Mouse (Mus musculus) hindbrain, embryonic 11.5 days (tissue): ENCODE measurements around the gene Ankrd60. TPM values are rescaled to one million over a fixed set of nuclear protein-coding genes. Genes with fewer than 3 reads are reported as not detected.

ENCODE experiments used
- ATAC-seq: fragments of 200-750 bp; cut with Nextera tagmentation; 2 replicates; pipeline ENCODE4 v1.8.0; 2017; ENCODE audit warnings: mild to moderate bottlenecking, moderate TSS enrichment, moderate library complexity; ENCODE audit not compliant: low FRiP score
- DNase-seq: peaks from one replicate; pipeline ENCODE4 v3.0.0-alpha.2; 2015; ENCODE audit warnings: low spot score
- H3K27ac ChIP-seq: fragments of 300-500 bp; sonication (generic); 2 replicates; pipeline ENCODE4 v1.5.1; 2014; ENCODE audit warnings: mild to moderate bottlenecking, low read depth, low read length
- H3K27me3 ChIP-seq: fragments of 300-500 bp; sonication (generic); 2 replicates; pipeline ENCODE4 v1.6.1; 2014; ENCODE audit warnings: mild to moderate bottlenecking, low read length, moderate library complexity, mixed read lengths; ENCODE audit not compliant: control insufficient read depth, insufficient read depth
- H3K36me3 ChIP-seq: fragments of 300-500 bp; sonication (generic); 2 replicates; pipeline ENCODE4 v1.6.1; 2014; ENCODE audit warnings: mild to moderate bottlenecking, low read length, moderate library complexity, mixed read lengths; ENCODE audit not compliant: control insufficient read depth, insufficient read depth
- H3K4me1 ChIP-seq: fragments of 300-500 bp; sonication (generic); replicated peaks from 2 replicates; pipeline ENCODE4 v1.6.1; 2014; ENCODE audit warnings: low read length, mixed read lengths; ENCODE audit not compliant: control insufficient read depth, insufficient read depth
- H3K4me2 ChIP-seq: fragments of 300-500 bp; sonication (generic); replicated peaks from 2 replicates; pipeline ENCODE4 v1.6.1; 2014; ENCODE audit warnings: mild to moderate bottlenecking, low read depth, low read length
- H3K4me3 ChIP-seq: fragments of 300-500 bp; sonication (generic); 2 replicates; pipeline ENCODE4 v1.5.1; 2014; ENCODE audit warnings: low read depth, low read length
- H3K9ac ChIP-seq: fragments of 300-500 bp; sonication (generic); 2 replicates; pipeline ENCODE4 v1.6.1; 2014; ENCODE audit warnings: low read depth, low read length
- H3K9me3 ChIP-seq: fragments of 300-500 bp; sonication (generic); 2 replicates; pipeline ENCODE4 v1.6.1; 2016; ENCODE audit warnings: low read length; ENCODE audit not compliant: control insufficient read depth
- WGBS: fragments of 180-500 bp; shearing (Covaris S2); extraction: QIAGEN DNeasy Blood & Tissue Kit; methylation state at CpG from one replicate; pipeline ENCODE4 v1.1.7; 2014; 5-methylcytosine and 5-hydroxymethylcytosine counted together
- polyA plus RNA-seq: library from polyadenylated mRNA; unstranded; fragments of >200 nt; fragmentation: Nextera tagmentation; extraction: Ambion mirVana; gene quantifications from 2 replicates; pipeline ENCODE4 v1.2.1, GENCODE M21; 2014

The Ankrd60 gene
- polyA plus RNA-seq, 1 experiment from 2014 or later: not detected

DNA sequence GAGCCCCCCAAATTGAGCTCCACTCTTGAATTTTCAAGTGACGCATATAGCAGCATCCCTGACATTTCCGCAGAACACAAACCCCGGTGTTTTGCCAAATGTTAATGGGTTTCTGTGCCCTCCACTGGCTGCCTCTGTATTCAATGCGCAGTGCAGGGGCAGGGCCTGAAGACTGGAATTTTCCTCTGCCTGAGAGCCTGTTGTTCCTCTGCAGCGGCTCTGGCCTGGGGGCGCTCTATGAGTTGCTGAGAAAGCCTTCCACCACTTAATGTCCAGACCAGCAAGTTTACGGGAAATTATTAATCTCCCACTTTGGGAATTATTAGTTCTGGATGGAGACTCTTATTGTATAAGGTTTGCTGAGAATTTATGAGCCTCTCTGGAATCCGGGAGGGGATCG, 14.0 kb downstream of the Ankrd60 start:
- 75% methylated on average over 9 of the region's 9 CpGs for WGBS
- Histone ChIP-seq H3K4me3 (no peak overlapping the region), H3K9me3 (no peaks in the 10 kb centered on the region), H3K27me3 (no peaks in the 10 kb centered on the region), H3K4me1 (no peaks in the 10 kb centered on the region), H3K4me2 (no peak overlapping the region), H3K9ac (no peak overlapping the region), H3K27ac (no peak overlapping the region), H3K36me3 (no peaks in the 10 kb centered on the region)
- no peak for DNase-seq
- ATAC-seq: no peak

DNA sequence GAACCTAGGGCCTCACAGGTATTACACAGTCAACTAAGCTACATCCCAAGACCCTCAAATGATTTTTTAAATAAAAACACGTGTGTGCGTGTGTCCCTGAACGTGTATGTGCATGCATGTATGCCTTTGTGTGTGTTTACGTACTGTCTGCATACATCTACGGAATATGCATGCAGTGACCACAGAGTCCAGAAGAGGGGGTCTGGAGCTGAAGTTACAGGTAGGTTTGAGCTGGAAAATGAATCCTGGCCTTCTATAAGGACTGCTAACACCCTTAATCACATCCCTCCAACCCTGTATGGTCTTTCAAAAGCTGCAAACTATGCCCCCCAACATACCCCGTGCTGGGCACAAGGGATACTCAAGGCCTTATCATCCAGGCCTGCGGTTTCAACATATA, 14.8 kb downstream of the Ankrd60 start:
- H3K9ac ChIP-seq: no peak overlapping the region
- no peak for ATAC-seq
- DNase-seq: peak; percentile 41
- H3K4me3 ChIP-seq: no peak overlapping the region
- no peaks in the 10 kb centered on the region for H3K9me3 ChIP-seq
- H3K36me3 ChIP-seq: no peaks in the 10 kb centered on the region
- WGBS: 75% methylated on average over 7 of the region's 7 CpGs
- no peak overlapping the region for H3K4me2 ChIP-seq
- no peaks in the 10 kb centered on the region for H3K27me3 ChIP-seq
- H3K27ac ChIP-seq: no peak overlapping the region
- H3K4me1 ChIP-seq: no peaks in the 10 kb centered on the region

DNA sequence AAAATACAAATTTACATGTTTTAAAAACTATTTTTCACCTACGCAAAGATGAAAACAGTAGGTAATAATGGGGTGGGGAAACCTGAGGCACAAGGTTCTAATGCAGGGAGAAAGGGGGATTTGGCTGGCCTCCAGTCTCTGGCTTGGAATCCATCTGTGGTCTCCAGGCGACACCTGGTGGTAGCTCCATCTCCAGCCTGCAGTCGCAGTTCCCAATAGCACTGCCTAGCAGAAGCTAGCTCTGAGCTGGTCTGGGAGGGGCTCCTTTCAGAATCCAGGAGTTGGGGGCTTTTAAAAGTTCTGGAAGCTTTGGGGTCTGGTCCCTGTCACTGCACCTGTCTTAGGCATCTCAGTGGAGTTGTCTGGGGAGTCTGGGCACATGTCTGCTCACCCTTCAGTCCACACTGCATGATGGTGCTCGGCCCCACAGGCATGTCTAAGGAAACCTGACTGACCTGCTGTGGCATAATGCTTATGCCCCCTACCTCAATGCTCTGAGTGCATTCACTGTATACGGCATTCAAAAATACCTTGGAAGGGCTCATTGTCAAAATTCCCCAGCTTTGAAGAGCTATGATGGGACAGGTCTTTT, 16.2 kb downstream of the Ankrd60 start:
- Histone ChIP-seq H3K36me3 (no peaks in the 10 kb centered on the region), H3K9me3 (no peaks in the 10 kb centered on the region), H3K27me3 (no peaks in the 10 kb centered on the region), H3K27ac (no peak overlapping the region), H3K9ac (no peak overlapping the region), H3K4me2 (no peak overlapping the region), H3K4me3 (no peak overlapping the region), H3K4me1 (no peaks in the 10 kb centered on the region)
- 45% methylated on average over 5 of the region's 5 CpGs for WGBS
- DNase-seq (peak; percentile 81), ATAC-seq (peak; percentile 28; the same call in 1 of the 2 replicates)

DNA sequence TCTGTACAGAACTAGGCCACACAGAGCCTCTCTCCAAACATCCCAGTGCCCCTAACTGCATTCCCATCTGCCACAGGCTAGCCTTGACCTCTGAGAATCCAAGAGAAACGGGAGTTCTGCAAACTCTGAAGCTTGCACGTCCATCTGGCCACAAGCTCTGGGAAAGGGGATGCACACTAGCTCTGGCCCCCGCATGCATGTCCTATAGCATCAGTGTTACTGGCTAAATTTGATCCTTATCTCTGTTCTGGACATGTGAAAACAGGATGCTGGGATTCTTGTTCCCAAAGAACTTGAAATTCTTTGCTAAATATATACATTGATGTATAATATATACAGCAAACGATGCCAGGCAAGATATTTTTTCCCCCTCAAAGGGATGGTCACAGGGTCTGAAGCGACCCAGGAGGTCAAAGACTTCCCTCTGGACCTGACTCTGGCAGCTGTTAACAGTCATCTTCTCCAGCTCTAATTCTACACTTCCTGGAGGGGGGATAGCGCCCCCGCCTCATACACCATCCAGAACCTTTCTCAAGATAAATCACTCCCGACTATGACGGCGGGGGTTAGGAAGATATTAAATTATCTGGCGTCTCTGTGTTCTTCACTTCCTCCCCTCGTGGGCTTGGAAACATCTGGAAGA, 19.3 kb downstream of the Ankrd60 start:
- H3K9ac ChIP-seq: no peak overlapping the region
- H3K9me3 ChIP-seq: no peaks in the 10 kb centered on the region
- no peak overlapping the region for H3K4me3 ChIP-seq
- no peaks in the 10 kb centered on the region for H3K36me3 ChIP-seq
- DNase-seq: no peak
- no peaks in the 10 kb centered on the region for H3K4me1 ChIP-seq
- H3K4me2 ChIP-seq: no peak overlapping the region
- no peak for ATAC-seq
- 77% methylated on average over 12 of the region's 12 CpGs for WGBS
- H3K27ac ChIP-seq: no peak overlapping the region
- no peaks in the 10 kb centered on the region; the same call in 1 of the 2 replicates for H3K27me3 ChIP-seq

DNA sequence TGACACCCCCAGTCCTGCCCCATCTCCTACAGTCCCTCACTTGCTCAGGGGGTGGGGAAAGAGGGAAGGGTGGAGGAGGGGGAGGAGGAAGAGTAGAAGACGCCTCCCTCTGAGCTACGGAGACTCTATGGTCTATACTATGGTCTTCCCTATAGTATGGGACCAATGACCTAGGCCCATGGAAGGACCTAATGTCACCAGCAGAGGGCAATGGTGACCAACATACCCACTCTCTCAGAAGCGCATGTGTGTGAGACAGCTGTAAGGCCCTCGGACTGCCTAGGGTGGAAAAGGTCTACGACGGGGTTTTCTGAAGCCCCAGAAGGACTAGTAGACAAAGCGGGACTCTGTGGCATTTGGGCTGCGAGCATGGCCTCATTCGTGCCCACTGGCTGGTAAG, 24.3 kb downstream of the Ankrd60 start:
- Histone ChIP-seq H3K4me2 (no peak overlapping the region), H3K27me3 (no peaks in the 10 kb centered on the region; the same call in 1 of the 2 replicates), H3K9me3 (no peaks in the 10 kb centered on the region), H3K9ac (no peak overlapping the region), H3K4me1 (no peaks in the 10 kb centered on the region), H3K36me3 (no peaks in the 10 kb centered on the region), H3K4me3 (no peak overlapping the region), H3K27ac (no peak overlapping the region)
- DNase-seq (peak; percentile 54), ATAC-seq (0 out of 2 replicates have a peak, but pooled peaks have one; percentile 60)
- WGBS: 48% methylated on average over 9 of the region's 9 CpGs

DNA sequence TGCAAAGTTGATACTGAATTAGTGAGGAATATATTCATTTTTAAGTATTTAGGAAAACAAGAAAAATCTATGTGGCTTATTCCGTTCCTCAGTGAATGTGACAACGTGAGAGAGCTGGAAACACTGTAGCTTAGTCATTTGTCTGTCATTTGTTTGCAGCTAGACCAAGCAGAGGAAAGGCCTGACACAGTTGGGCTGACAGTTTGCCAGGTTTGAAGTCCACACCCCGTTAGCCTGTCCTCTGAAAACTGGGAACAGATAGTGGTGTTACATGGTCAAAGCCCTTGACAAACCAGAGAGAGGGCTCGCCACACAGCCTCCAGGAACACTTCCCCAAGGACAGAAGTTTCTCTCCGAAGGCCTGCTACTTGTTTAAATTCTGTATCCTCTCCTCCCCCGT, 27.5 kb downstream of the Ankrd60 start:
- no peaks in the 10 kb centered on the region for H3K9me3 ChIP-seq
- H3K4me2 ChIP-seq: no peak overlapping the region
- H3K4me1 ChIP-seq: no peaks in the 10 kb centered on the region
- DNase-seq: no peak
- no peaks in the 10 kb centered on the region for H3K36me3 ChIP-seq
- H3K27me3 ChIP-seq: no peaks in the 10 kb centered on the region; the same call in 1 of the 2 replicates
- no peak overlapping the region for H3K27ac ChIP-seq
- H3K9ac ChIP-seq: no peak overlapping the region
- no peak overlapping the region for H3K4me3 ChIP-seq
- WGBS: 78% methylated on average over 6 of the region's 6 CpGs
- ATAC-seq: no peak

DNA sequence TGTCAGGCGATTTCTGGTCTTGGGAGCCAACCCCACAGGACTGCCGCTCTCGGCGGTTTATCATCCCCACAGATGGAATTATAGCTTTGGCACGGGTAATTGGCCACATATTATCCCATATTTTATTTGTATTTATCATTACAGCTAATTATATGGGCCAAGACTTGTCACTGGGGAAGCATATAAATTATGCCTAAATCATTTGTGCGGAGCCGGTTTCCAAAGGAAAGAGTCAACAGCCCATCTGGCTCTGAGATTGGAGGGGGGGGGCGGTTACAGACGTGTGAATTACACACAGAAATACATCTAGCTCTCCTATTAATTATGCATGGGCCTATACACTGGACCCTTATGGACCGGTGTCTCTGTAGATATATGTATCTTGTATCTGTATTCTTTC, 28.9 kb downstream of the Ankrd60 start:
- H3K4me1 ChIP-seq: no peaks in the 10 kb centered on the region
- DNase-seq (no peak), ATAC-seq (no peak)
- H3K4me2 ChIP-seq: no peak overlapping the region
- no peak overlapping the region for H3K27ac ChIP-seq
- no peak overlapping the region for H3K9ac ChIP-seq
- no peaks in the 10 kb centered on the region for H3K27me3 ChIP-seq
- no peaks in the 10 kb centered on the region for H3K36me3 ChIP-seq
- no peak overlapping the region for H3K4me3 ChIP-seq
- WGBS: 90% methylated on average over 10 of the region's 10 CpGs
- H3K9me3 ChIP-seq: no peaks in the 10 kb centered on the region

DNA sequence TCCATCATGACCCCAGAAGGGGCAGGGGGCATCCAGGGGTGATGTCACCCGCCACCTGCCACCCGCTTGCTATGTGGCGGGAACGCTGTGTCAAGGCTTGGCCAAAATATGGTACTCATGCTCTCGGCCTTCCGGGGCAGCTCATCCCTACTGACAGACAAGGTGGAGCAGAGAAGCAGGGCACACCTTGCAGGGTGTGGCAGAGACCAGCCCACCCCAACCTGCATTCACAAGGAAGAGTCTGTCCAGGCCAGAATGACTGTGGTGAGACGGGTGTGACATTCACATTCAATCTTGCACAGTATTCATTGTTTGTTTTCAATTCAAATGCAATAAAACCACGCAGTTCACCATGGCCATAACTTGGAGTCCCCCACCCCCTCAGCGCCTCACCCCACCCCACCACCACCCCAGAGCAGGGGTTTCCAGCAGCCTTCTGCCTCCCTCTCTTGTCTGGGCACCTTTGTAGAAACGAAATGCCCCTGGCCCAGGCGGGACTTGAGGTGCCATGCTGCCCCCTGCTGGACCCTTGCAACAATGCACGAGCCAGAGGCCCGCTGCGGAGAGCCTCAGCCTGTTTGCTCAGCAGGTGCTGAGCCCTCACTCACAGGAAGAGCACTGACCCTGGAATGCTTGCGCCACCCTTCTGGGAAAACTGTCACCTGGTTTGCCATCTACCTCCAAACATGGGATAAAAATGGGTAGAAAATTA, 32.0 kb downstream of the Ankrd60 start:
- Histone ChIP-seq H3K4me3 (no peak overlapping the region), H3K4me2 (no peak overlapping the region), H3K9me3 (no peaks in the 10 kb centered on the region), H3K27ac (no peak overlapping the region), H3K36me3 (no peaks in the 10 kb centered on the region), H3K4me1 (no peaks in the 10 kb centered on the region), H3K27me3 (no peaks in the 10 kb centered on the region), H3K9ac (no peak overlapping the region)
- WGBS: 46% methylated on average over 15 of the region's 15 CpGs
- ATAC-seq (peak; percentile 73), DNase-seq (peak; percentile 92)
